Mouse (Mus musculus) inflammation-experienced regulatory T-cells, adult 16 weeks (primary cell): Measurements from ENCODE around the gene Cckbr. TPM values are rescaled to one million over a fixed set of nuclear protein-coding genes. Genes with fewer than 3 reads are reported as not detected.

Experiments used
- polyA plus RNA-seq: library from polyadenylated mRNA; unstranded; fragments of 100-300 nt; shearing (Covaris generic); gene quantifications from one replicate; pipeline ENCODE4 v1.2.1, GENCODE M21; 2017

The Cckbr gene
- not detected for polyA plus RNA-seq

GRCm38 (mm10) chr7:105425424-105426043, at the start of gene Cckbr:
Gene Cckbr, plus strand, starts transcription at chr7:105425731.

GRCm38 (mm10) chr7:105399935-105400624, 25.5 kb upstream of the Cckbr start, which contains the start of gene Fam160a2:
Gene Fam160a2, minus strand, starts transcription at chr7:105400054.

GRCm38 (mm10) chr7:105404268-105404667, 21.3 kb upstream of the Cckbr start, which contains the start of gene Cnga4:
Gene Cnga4, plus strand, starts transcription at chr7:105404568.

GRCm38 (mm10) chr7:105481505-105482411, 56.2 kb downstream of the Cckbr start, which contains the start of gene Cavin3:
Gene Cavin3, minus strand, starts transcription at chr7:105482300.

Other genes with a start within 250 kb of the Cckbr start
- not detected for gene Olfr685, start 239.7 kb upstream of the Cckbr start, polyA plus RNA-seq
- not detected for gene Olfr686, start 218.2 kb upstream of the Cckbr start, polyA plus RNA-seq
- not detected for gene Olfr688, start 137.6 kb upstream of the Cckbr start, polyA plus RNA-seq
- gene Olfr689, start 114.6 kb upstream of the Cckbr start, polyA plus RNA-seq, result not detected
- gene Olfr690, start 91.6 kb upstream of the Cckbr start, polyA plus RNA-seq, result not detected
- not detected for gene Olfr691, start 83.5 kb upstream of the Cckbr start, polyA plus RNA-seq
- gene Olfr692, start 57.5 kb upstream of the Cckbr start, polyA plus RNA-seq, result not detected
- 1.0 TPM for gene Gm5901, start 50.7 kb upstream of the Cckbr start, polyA plus RNA-seq
- gene Fam160a2, start 25.7 kb upstream of the Cckbr start, polyA plus RNA-seq, result 49.0 TPM
- not detected for gene Cnga4, start 21.2 kb upstream of the Cckbr start, polyA plus RNA-seq
- gene Cavin3, start 56.6 kb downstream of the Cckbr start, polyA plus RNA-seq, result not detected
- gene Smpd1, start 128.6 kb downstream of the Cckbr start, polyA plus RNA-seq, result 46.6 TPM
- 11.6 TPM for gene Apbb1, start 155.9 kb downstream of the Cckbr start, polyA plus RNA-seq
- gene Hpx, start 174.4 kb downstream of the Cckbr start, polyA plus RNA-seq, result not detected
- gene Trim3, start 207.8 kb downstream of the Cckbr start, polyA plus RNA-seq, result 2.1 TPM
- gene Timm10b, start 214.3 kb downstream of the Cckbr start, polyA plus RNA-seq, result 209 TPM
- 25.8 TPM for gene Arfip2, start 214.7 kb downstream of the Cckbr start, polyA plus RNA-seq
- 8.0 TPM for gene Gm45799, start 214.8 kb downstream of the Cckbr start, polyA plus RNA-seq
- 2.4 TPM for gene Dnhd1, start 225.1 kb downstream of the Cckbr start, polyA plus RNA-seq